Mouse (Mus musculus): ENCODE data around the gene Lsamp.

Lsamp gene

DNA sequence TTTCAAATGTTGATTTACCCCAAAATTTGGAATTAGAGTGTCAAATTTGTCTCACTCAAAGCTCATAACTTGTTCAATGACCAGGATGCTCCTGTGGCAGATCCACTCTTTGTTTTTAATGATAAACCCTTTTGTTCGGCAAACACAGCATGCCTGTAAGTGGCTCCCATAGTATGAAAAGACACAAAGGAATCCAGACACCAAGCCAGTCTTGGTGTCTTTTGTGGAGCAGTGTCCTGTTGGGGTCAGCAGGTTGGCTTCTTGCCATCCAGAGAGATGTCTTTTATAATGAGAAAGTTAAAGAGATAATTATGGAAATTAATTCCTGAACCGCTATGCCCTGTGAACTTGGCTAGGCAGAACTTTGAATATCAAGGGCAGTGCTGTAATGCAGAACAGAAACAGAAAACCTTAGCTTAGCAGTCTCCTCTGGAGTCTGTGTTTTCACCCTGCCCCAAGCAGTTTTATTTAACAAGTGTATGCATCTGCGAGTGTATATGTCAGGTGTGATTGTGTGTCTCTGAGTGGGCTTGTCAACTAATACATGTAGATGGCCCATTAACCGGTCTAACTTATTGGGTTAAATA, 310.2 kb downstream of the Lsamp start:
- DNase-seq = peak; percentile 72

DNA sequence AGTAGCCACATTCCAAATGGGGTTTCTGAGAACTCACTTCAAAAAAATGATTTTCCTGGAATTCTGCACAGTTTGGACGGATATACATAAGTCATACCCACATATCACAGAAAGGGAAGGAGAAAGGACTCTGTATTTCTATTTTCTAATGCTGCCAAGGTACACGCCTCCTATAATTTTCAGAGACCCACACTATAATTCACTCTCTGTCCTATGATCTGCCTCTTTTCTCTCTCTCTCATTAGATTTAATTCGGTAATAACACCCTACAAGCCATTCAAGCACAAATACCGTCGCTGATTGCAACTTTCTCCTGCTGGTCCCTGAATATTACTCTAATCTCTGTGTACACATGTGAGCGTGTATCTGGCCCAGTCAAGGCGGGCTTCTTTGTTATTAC, 311.1 kb downstream of the Lsamp start:
- no peak for DNase-seq

DNA sequence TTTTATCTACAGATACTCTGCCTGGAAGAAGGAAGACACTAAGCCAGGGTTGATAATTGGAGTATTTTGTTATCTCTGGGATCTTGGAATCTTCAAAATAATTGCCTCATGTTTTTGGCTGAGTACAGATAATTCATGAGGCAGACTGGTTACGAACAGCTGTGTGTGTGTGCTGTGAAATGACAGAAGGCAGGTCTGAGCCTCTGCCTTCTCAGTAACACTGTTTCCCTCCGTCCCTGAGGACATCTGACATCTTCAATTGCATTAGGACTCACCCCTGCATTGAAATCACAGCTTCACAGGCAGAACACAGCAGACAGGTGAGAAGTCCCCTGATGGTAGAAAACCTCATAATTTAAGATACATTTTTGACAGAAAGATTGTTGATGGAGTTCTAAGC, 323.5 kb downstream of the Lsamp start:
- DNase-seq = no peak

DNA sequence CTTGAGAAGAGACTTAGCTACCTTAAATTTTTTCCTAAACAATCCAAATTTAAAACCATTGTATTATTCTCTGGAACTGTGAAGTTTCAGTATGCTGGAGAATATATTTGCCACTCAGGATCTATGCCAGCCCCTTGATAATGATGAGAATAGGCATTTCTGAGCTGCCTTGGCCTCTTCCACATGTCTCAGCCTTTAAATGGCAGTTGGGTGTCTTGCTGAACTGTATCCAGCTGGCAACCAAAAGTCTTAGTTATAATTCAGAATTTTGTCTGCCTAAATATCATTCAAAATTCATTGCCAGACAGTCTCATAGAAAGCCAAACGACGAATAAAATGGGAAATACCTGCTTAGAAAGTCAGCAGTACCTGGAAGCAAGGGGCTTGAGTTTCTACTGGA, 332.0 kb downstream of the Lsamp start:
- no peak for DNase-seq

DNA sequence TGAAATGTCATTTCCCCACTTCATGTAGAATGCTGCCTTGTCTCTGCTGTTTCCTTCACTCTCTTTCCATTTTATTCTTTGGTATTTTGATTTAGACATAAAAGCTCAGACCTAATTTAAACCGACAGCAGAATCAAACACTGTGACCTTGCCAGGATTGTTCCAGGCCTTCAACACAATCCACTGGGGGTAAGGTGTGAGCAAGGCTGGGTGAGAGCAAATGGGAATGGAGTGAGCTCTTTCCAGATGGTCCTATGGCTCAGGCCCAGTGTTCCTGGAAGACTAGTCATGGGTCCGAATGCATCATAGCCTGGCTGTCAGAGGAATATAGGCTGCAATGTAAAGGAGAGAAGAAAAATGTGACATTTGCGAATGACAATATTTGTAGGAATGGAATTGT, 340.6 kb downstream of the Lsamp start:
- no peak for DNase-seq

DNA sequence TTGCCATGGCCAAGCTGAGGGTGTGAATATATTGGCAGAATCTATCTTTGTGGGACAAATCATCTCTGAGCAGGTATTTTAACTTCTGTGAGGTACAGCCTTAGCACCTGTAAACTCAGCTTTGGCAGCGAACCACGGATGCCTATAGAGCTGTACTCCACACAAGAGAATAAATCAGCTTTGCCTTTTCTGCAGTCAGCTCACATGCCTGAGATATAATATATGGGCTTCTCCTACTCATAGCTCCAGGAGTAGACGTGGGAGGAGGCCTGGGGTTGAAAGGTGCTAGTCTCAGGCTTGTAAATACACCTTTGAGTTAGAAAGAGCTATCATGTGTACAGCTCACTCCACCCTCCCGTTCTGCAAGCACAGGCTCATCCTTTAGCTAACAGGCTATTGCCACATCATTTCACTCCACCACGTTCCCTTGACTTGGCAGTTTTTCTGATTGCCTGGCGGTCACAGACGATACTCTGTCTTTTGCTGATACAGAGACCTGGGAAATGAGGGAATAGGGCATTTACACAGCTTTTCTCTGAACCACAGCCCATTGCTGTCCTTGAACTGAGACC, 344.2 kb downstream of the Lsamp start:
- DNase-seq = no peak

DNA sequence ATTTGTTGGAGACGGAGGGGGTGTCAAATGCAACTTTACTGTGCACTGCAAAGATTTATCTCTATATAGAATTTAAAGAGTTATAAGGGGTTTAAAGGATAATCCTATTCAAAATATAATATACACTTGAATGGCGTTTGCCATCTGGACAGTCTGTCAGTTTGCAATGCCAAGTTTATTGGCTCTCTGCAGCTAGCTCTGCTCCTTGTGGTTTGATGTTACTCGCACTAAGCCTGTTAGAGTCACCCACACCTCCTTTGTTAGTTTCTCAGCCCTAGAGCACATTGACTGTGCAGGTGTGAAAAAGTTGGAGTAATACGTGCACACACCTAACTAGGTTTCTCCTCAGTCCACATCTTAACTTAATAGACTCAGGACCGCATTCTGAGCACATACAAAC, 385.5 kb downstream of the Lsamp start:
- no peak for DNase-seq

DNA sequence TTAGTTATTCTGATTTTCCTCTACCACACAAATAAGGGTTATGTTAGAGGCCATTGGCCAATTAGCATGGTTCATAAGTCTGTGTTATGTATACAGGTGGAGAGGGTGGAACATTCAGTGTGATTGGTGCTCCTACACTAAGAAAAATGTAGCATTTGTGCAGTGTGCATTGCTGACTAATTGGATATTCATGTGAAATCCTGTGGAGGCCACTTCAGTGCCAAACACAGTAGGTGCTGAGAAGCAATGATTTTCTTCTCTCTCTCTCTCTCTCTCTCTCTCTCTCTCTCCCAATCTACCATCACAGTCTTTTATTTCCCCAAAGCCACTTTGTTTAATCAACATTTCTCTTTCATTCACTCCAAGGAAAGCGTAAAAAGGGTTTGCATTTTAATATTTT, 387.1 kb downstream of the Lsamp start:
- DNase-seq = no peak

DNA sequence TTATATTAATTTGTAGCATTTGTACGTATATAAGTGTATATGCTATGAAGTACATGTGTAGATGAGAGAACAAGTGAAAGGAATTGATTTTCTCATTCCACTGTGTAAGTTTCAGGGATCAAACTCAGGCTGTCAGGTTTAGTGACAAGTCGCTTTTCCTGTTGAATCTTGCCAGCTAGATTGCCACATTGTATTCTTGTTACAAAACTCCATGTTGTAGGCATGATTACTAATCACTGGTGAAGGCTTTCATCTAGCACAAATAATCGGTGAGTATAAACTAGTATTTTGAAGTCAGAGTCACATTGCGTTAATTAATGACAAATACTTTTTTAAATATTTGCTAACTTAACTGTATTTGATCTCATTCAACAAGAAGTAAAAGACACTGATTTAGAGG, 391.2 kb downstream of the Lsamp start:
- DNase-seq = no peak

DNA sequence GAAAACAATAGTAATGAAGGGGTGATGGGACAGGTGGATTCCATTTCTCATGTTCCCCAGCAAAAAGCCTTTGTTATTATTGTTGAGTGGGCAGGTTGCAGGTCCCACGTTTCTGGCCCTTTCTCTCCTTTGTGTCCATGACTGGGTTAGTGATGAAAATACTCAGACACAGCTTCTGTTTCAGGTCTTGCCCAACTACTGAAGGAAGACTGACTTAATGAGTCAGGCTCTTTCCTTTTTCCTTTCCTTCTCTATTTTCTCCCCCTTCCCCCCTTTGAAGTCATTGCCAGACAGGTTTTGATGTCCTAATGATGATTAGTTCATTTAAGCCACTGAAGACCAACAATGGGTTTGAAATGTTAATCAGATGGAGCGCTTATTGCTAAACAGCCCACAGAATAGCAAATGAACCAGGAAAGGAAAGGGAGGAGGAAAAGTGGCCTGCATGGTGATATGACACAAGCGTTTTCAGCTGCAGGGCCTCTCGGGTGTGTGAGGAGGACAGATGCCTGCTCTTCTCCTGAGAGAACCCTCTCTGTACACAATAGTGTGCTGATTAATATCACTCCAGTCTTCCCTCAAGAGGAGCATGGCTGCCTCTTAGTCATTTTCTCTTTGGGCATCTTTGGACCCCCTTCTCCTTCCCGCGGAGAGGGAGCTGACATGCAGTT, 393.1 kb downstream of the Lsamp start:
- peak; percentile 55 for DNase-seq

DNA sequence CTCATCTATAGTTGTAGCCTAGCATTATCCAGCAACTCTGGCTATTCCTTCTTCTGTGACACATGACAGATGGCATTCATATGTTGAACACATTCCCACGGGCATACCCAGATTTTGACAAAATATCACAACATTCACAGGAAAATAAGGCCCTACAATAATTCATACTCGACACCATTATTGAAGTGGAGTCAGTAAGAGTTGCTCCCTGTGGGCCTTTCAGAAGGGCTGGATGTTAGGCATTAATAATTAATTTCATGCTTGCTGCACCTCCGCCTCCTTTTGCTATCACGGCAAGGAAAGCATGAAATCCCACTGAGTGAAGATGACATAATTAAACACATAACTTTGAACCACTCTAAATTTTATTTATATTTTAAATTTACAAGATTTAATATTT, 407.9 kb downstream of the Lsamp start:
- no peak for DNase-seq

DNA sequence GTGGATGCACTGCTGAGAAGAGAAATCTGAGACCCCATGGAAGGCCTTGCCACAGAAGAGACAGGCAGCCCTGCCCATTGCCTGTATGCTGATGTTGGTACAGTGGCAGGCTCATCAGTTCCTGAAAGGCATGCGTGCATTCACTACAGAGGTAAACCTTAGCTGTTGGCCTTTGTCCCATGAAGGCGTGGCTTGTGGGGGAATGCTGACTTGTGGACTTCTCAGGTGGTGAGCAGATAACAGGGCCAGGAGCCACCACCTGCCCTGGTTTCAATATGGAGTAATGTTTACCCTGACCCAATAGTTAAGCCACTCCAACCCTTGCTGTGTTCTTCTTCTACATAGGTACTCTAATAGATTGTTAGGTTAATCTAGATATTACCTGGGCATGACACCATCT, 415.4 kb downstream of the Lsamp start:
- no peak for DNase-seq

DNA sequence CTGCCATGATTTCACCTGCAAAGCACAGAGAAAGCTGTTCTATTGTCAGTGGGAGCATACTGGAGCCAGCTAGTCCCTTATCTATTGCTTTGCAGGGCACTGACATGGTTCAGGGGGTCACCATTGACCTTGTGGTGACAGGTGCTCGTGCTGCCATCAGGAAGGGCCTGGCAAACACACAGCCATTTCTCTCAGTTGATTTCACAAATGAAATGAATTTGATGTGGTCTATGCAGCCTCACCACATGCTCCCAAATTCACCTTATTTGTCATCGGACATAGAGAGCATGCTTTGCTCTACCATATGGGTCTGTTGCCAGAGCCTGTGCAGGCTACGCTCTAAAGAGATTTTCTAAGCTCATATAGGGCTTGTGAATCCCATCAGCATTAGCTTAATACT, 450.1 kb downstream of the Lsamp start:
- DNase-seq = no peak

DNA sequence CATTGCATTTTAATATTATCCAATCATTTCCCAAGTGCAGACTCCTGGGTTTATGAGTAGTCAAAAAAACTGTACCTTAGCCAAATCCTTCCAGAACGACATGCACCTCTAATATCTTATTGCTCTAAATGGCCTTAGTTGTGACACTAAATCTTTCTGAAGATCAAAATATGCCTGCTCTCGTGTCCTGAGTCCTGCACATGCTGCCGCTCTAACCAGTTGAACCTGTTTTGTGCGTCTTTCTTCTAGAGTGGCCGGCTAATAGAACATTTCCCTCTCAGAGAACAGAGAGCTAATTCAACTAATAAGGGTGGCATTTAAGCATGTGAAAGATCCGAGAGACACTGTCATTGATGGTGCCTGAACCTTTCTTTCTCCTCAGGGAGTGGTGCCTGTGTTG, 452.3 kb downstream of the Lsamp start:
- no peak for DNase-seq

DNA sequence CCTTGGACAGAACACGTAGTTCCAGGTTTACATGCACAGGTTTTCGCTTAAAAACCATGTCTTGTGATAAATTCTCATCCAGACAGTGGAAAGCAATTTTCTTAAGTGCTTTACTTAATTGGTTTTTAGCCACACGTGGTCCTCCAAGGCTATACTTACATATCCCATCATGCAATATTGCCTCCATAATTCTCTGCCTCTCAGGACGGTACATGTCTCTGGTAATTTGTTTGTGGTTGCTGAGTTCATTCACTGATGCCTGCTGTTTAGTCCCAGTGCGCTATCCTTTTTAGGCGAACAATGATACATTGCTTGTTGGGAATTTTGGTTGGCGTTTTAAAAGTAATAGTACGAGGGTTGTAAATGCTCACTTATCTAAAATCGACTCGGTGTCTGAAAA, 453.7 kb downstream of the Lsamp start:
- DNase-seq = no peak

DNA sequence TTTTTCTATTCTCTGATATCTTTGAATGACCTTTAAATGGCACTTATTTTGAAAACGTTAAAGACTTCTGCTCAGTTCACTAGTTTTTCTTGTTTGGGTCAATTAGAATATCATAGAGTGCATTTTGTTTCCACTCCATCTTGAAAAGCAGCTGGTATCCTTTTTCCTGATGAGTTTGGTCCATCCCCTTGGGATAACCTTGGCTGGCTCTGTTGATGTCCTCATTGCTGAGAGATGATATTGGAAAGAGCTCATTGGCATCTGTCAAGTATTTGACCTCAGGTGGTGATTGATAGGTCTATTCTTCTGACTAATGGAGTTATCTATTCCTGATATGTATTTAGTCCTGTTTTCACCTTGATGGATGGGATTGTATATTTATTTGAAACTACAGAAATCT, 454.7 kb downstream of the Lsamp start:
- no peak for DNase-seq

DNA sequence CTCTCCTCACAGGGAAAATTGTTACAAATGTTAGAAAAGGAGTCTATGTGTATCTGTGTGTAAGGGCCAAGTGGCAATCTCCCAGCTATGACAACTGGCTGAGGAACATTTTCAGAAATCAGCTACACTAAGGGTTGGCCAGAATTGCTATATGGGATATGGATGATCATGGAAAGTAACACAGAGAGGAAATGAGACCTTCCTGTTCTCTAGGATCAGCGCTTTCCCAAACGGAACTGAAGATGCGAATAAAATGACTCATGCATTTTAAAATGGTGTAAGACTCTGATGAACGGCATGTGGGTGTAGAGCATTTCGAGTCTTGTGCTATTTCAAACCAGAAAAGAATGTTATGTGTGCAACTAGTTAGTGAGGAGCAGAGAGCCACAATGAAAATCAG, 462.4 kb downstream of the Lsamp start:
- no peak for DNase-seq

DNA sequence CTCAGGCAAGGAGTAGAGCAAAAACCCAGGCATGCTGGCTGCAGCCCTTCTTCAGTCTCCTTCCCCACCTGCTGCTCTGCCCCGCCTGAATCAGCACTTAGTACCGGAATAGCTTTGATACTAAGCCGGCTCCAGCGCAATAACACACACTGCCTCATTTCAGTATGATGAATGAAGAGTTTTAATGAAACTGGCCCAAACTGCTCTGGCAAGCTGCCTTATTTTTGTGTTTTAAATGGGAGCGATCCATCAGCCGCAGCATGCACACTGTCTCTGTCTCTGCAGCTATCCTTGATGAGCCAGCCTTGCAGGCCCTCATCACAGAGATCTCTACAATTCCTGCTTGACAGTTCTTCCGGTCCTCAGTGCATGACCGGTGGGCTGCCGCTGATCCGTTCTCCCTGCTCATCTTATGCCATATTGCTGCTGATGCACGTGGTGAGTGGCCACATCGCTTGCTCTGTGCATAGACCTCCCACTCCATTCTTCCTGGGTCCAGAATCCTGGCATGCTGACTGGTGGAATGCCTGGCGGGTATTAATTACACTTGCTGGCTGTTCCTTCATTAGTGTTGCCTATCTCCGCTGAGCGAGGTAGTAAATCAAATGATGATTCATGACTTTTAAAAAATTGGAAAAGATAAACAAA, 479.4 kb downstream of the Lsamp start:
- no peak for DNase-seq

DNA sequence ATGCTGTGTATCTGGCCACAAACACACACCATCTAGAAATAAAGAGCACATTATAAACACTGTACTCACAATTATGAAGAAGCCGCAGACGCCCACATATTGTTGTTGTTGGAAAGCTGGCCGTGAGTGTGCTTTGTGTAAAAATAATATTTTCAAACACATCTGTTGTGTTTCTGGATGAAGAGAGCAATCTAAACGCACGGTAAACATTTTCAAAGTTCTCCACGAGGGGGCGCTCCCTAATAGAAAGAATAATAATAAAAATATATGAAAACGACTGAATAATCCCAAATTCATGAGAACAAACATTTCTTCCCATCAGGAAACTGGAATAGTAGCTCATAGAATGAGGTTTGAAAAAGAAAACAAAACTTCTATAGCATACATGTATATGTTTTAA, 482.4 kb downstream of the Lsamp start:
- DNase-seq = peak; percentile 49

DNA sequence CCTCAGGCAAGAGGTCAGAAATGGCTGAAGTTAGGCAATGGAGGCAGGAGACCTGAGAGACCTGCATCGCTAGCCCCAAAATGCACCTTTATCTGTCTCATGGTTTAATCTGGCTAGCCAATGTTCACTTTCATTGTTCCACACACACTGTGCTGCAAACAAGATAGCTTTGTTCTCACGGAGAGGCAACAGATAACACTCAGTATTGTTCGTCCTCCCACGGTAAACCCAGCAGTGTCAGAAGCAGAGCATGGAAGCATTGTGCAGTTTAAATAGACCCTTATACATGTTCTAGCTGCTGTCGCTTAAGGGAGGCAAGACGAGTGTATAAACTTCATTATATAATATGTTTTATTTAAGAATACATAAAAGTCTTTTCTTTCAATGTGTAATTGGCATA, 486.8 kb downstream of the Lsamp start:
- peak; percentile 14 for DNase-seq

DNA sequence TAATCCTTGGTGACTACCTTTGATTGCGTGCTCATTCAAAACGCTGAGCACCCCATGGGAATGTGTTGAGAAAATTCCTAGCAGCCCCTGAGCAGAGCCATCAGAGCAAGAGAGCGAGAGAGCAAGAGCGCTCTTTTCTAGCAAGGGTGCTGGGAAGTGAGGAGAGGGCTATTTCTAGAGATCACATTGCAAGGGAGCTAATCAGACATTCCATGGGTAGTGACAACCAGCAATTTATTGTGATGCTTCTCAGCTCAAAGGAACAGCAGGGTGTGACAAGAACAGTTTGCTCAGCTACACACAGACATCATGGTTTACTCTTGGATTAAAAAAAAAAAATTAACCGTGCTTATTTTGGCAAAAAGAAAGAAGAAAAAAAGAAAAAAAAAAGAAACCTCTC, 487.8 kb downstream of the Lsamp start:
- DNase-seq = no peak

DNA sequence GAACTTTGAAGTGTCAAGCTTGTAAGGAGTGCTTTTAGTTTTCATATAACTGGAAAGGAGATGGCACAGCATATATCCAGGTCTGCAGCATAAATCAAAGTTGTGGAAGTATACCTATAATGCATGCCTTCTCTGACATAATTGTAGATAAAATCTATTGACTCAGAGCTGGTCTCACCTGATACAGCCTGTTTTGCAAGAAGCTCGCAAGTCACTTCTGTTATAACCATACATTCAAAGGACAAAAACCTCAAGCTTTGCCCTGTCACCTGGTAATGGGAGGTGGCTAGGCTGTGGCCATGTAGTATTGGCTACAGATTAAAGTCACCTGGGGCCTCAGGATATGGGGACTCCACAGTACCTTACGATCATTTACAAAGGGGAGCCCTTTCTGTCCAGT, 507.4 kb downstream of the Lsamp start:
- no peak for DNase-seq

DNA sequence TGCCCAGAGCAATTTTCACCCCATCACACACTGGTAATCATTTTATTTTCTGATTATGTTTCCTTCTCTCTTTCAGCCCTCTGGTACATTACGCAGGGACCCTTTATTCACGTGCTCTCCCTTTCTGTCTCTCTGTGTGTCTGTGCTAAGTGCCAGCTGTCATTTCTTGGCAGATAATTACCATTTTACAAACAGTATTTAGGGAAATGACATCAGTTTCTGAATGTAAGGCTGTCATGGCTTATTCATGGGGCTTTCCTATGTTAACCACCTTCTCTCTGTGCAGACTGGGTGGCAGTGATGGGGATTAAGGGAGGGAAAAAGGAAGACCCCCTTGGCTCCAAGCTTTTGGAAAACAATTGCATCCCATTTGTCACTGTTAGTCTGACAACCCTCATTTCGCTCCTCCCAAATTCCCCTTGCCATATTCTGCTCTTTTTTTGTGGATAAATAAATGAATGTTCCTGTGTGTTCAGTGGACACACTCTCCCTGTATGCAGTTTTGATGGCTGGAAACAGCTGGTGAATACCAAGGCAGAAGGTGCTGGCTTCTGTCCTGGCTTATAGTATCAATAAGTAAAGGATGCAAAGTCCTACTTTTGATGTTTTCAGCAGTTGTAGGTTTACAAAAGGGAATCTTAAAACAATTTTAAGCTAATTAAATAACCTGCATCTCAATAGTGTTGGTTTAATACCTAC, 520.2 kb downstream of the Lsamp start:
- DNase-seq = peak; percentile 10

Data from retina, postnatal 1 day (tissue).